Mouse (Mus musculus): ENCODE measurements around the gene Doc2g. TPM values are rescaled to one million over a fixed set of nuclear protein-coding genes. Genes with fewer than 3 reads are reported as not detected.

Gene Doc2g
- polyA plus RNA-seq, 1 experiment from 2014 or later: 6.9 TPM

GRCm38 (mm10) chr19:4001752-4002151, 1.4 kb upstream of the Doc2g start:
- ATAC-seq (ENCODE audit: insufficient number of reproducible peaks, insufficient read depth, low FRiP score, low TSS enrichment): no peak
- 86% methylated on average over 5 of the region's 5 CpGs for WGBS
- H3K4me3 ChIP-seq: no peak overlapping the region
- H3K4me1 ChIP-seq: peaks cover 14% of the 10 kb centered on the region
- H3K9me3 ChIP-seq: no peaks in the 10 kb centered on the region
- no peak overlapping the region for H3K9ac ChIP-seq
- H3K36me3 ChIP-seq: peaks cover 13% of the 10 kb centered on the region
- no peak overlapping the region for H3K27ac ChIP-seq
- H3K4me2 ChIP-seq (replicated peaks): peak overlapping the region; percentile 76; the same call in 1 of the 2 replicates
- H3K27me3 ChIP-seq: no peaks in the 10 kb centered on the region

GRCm38 (mm10) chr19:4003641-4004040, 528 bp downstream of the Doc2g start:
- Histone ChIP-seq H3K27me3 (no peaks in the 10 kb centered on the region), H3K4me1 (peaks cover 14% of the 10 kb centered on the region), H3K9ac (no peak overlapping the region), H3K9me3 (no peaks in the 10 kb centered on the region), H3K4me3 (no peak overlapping the region), H3K27ac (no peak overlapping the region), H3K4me2 (replicated peaks) (no peak overlapping the region), H3K36me3 (peaks cover 32% of the 10 kb centered on the region)
- no peak for ATAC-seq (ENCODE audit: insufficient number of reproducible peaks, insufficient read depth, low FRiP score, low TSS enrichment)
- WGBS: 81% methylated on average over 12 of the region's 12 CpGs

- ATAC-seq (ENCODE audit: insufficient number of reproducible peaks, insufficient read depth, low FRiP score, low TSS enrichment): no peak
- Histone ChIP-seq H3K27ac (no peak overlapping the region), H3K4me1 (peaks cover 14% of the 10 kb centered on the region), H3K4me2 (replicated peaks) (no peak overlapping the region), H3K9me3 (no peaks in the 10 kb centered on the region), H3K9ac (no peak overlapping the region), H3K36me3 (peaks cover 38% of the 10 kb centered on the region), H3K27me3 (no peaks in the 10 kb centered on the region), H3K4me3 (no peak overlapping the region)
- 87% methylated on average over 15 of the region's 15 CpGs for WGBS
Observed at GRCm38 (mm10) chr19:4004331-4004730, 1.2 kb downstream of the Doc2g start.

GRCm38 (mm10) chr19:4005091-4005490, 2.0 kb downstream of the Doc2g start:
- ATAC-seq (ENCODE audit: insufficient number of reproducible peaks, insufficient read depth, low FRiP score, low TSS enrichment): no peak
- no peak overlapping the region for H3K27ac ChIP-seq
- no peak overlapping the region for H3K9ac ChIP-seq
- peaks cover 10% of the 10 kb centered on the region for H3K4me1 ChIP-seq
- H3K4me2 ChIP-seq (replicated peaks): no peak overlapping the region
- no peaks in the 10 kb centered on the region for H3K9me3 ChIP-seq
- WGBS: 92% methylated on average over 9 of the region's 9 CpGs
- H3K36me3 ChIP-seq: peaks cover 45% of the 10 kb centered on the region
- H3K27me3 ChIP-seq: no peaks in the 10 kb centered on the region
- H3K4me3 ChIP-seq: no peak overlapping the region

GRCm38 (mm10) chr19:4005971-4006370, 2.9 kb downstream of the Doc2g start:
- Histone ChIP-seq H3K9ac (no peak overlapping the region), H3K36me3 (peaks cover 51% of the 10 kb centered on the region), H3K27ac (no peak overlapping the region), H3K4me1 (peaks cover 8% of the 10 kb centered on the region), H3K9me3 (no peaks in the 10 kb centered on the region), H3K4me3 (no peak overlapping the region), H3K4me2 (replicated peaks) (no peak overlapping the region), H3K27me3 (no peaks in the 10 kb centered on the region)
- WGBS: 86% methylated on average over 8 of the region's 8 CpGs
- ATAC-seq (ENCODE audit: insufficient number of reproducible peaks, insufficient read depth, low FRiP score, low TSS enrichment): no peak

GRCm38 (mm10) chr19:4011086-4011485, 8.0 kb downstream of the Doc2g start:
- no peak overlapping the region for H3K27ac ChIP-seq
- H3K9ac ChIP-seq: no peak overlapping the region
- no peak for ATAC-seq (ENCODE audit: insufficient number of reproducible peaks, insufficient read depth, low FRiP score, low TSS enrichment)
- H3K4me3 ChIP-seq: no peak overlapping the region
- no peaks in the 10 kb centered on the region for H3K27me3 ChIP-seq
- H3K36me3 ChIP-seq: peaks cover 46% of the 10 kb centered on the region
- no peaks in the 10 kb centered on the region for H3K9me3 ChIP-seq
- peaks cover 6% of the 10 kb centered on the region for H3K4me1 ChIP-seq
- peak overlapping the region; percentile 72; the same call in 1 of the 2 replicates for H3K4me2 ChIP-seq (replicated peaks)
- WGBS: 91% methylated on average over 5 of the region's 5 CpGs

GRCm38 (mm10) chr19:4012432-4013022, 9.4 kb downstream of the Doc2g start, which contains the start of gene Ndufv1:
TSS of gene Ndufv1 (minus strand) at chr19:4012806.
- Histone ChIP-seq H3K9me3 (no peaks in the 10 kb centered on the region), H3K27ac (no peak within 1 kb of the TSS), H3K4me3 (peak within 1 kb of the TSS; percentile 87), H3K4me1 (peaks cover 6% of the 10 kb centered on the region), H3K27me3 (no peaks in the 10 kb centered on the region), H3K36me3 (peaks cover 32% of the 10 kb centered on the region), H3K4me2 (replicated peaks) (peak within 1 kb of the TSS; percentile 72), H3K9ac (peak within 1 kb of the TSS; percentile 68)
- WGBS: under 1% methylated on average over 45 of the region's 45 CpGs
- ATAC-seq (ENCODE audit: insufficient number of reproducible peaks, insufficient read depth, low FRiP score, low TSS enrichment): peak; percentile 97

- Histone ChIP-seq H3K4me1 (peaks cover 6% of the 10 kb centered on the region), H3K36me3 (peaks cover 27% of the 10 kb centered on the region), H3K4me2 (replicated peaks) (peak overlapping the region; percentile 47), H3K27ac (no peak overlapping the region), H3K9me3 (no peaks in the 10 kb centered on the region), H3K9ac (0 out of 2 replicates have a peak overlapping the region, but pooled peaks have one; percentile 22), H3K27me3 (no peaks in the 10 kb centered on the region), H3K4me3 (peak overlapping the region; percentile 87)
- peak; percentile 23; the same call in 1 of the 2 replicates for ATAC-seq (ENCODE audit: insufficient number of reproducible peaks, insufficient read depth, low FRiP score, low TSS enrichment)
- WGBS: 18% methylated on average over 9 of the region's 9 CpGs
Observed at GRCm38 (mm10) chr19:4013066-4013465, 10.0 kb downstream of the Doc2g start.

GRCm38 (mm10) chr19:4014802-4015201, 11.7 kb downstream of the Doc2g start:
- Histone ChIP-seq H3K36me3 (peaks cover 10% of the 10 kb centered on the region), H3K9me3 (no peaks in the 10 kb centered on the region), H3K27ac (no peak overlapping the region), H3K4me1 (peaks cover 6% of the 10 kb centered on the region), H3K9ac (no peak overlapping the region), H3K4me2 (replicated peaks) (no peak overlapping the region), H3K27me3 (no peaks in the 10 kb centered on the region), H3K4me3 (no peak overlapping the region)
- no peak for ATAC-seq (ENCODE audit: insufficient number of reproducible peaks, insufficient read depth, low FRiP score, low TSS enrichment)

- Histone ChIP-seq H3K9ac (no peak overlapping the region), H3K9me3 (no peaks in the 10 kb centered on the region), H3K36me3 (peaks cover 4% of the 10 kb centered on the region; the same call in 1 of the 2 replicates), H3K27me3 (no peaks in the 10 kb centered on the region), H3K4me3 (no peak overlapping the region), H3K4me2 (replicated peaks) (no peak overlapping the region), H3K27ac (no peak overlapping the region), H3K4me1 (peaks cover 6% of the 10 kb centered on the region)
- 47% methylated on average over 5 of the region's 5 CpGs for WGBS
- no peak for ATAC-seq (ENCODE audit: insufficient number of reproducible peaks, insufficient read depth, low FRiP score, low TSS enrichment)
Observed at GRCm38 (mm10) chr19:4015635-4016034, 12.5 kb downstream of the Doc2g start.

GRCm38 (mm10) chr19:4017921-4018587, 14.9 kb downstream of the Doc2g start:
- Histone ChIP-seq H3K27ac (no peak overlapping the region), H3K36me3 (no peaks in the 10 kb centered on the region), H3K27me3 (no peaks in the 10 kb centered on the region), H3K9me3 (no peaks in the 10 kb centered on the region), H3K4me1 (no peaks in the 10 kb centered on the region), H3K9ac (no peak overlapping the region), H3K4me3 (no peak overlapping the region), H3K4me2 (replicated peaks) (no peak overlapping the region)
- WGBS: 55% methylated on average over 10 of the region's 10 CpGs
- no peak for ATAC-seq (ENCODE audit: insufficient number of reproducible peaks, insufficient read depth, low FRiP score, low TSS enrichment)
